Mouse (Mus musculus) C2C12 (cell line): Measurements from ENCODE around the gene Pemt. TPM values are rescaled to one million over a fixed set of nuclear protein-coding genes. Genes with fewer than 3 reads are reported as not detected.

Experiments used
- H3K27me3 ChIP-seq: one replicate; pipeline ENCODE4 v1.6.1; 2011; ENCODE audit not compliant: control insufficient read depth, insufficient read depth, insufficient read length
- H3K36me3 ChIP-seq: one replicate; pipeline ENCODE4 v1.6.1; 2011; ENCODE audit not compliant: control insufficient read depth, insufficient read depth
- H3K4me3 ChIP-seq: one replicate; pipeline ENCODE4 v1.5.1; 2011; ENCODE audit warnings: mild to moderate bottlenecking, control low read depth; ENCODE audit not compliant: poor library complexity, insufficient read depth, severe bottlenecking
- H3K79me2 ChIP-seq: one replicate; pipeline ENCODE4 v1.6.1; 2011; ENCODE audit not compliant: control insufficient read depth, insufficient read depth
- H3K79me3 ChIP-seq: one replicate; pipeline ENCODE4 v1.6.1; 2011; ENCODE audit warnings: low read depth, control low read depth
- H3ac ChIP-seq: one replicate; pipeline ENCODE3; 2011; ENCODE audit warnings: low read depth; ENCODE audit not compliant: control insufficient read depth, insufficient read length
- CEBPB ChIP-seq: IDR thresholded peaks from one replicate; pipeline ENCODE4 v1.6.1; 2011; ENCODE audit warnings: low read depth, mild to moderate bottlenecking, control low read depth, moderate library complexity
- CTCF ChIP-seq: IDR thresholded peaks from one replicate; pipeline ENCODE4 v1.5.1; 2011; ENCODE audit not compliant: control insufficient read depth, insufficient read depth, insufficient read length
- FOSL1 ChIP-seq: IDR thresholded peaks from one replicate; pipeline ENCODE4 v1.8.0; 2011; ENCODE audit warnings: mild to moderate bottlenecking, low read length; ENCODE audit not compliant: poor library complexity, insufficient read depth, severe bottlenecking
- MAX ChIP-seq: IDR thresholded peaks from one replicate; pipeline ENCODE4 v1.6.1; 2011; ENCODE audit warnings: mild to moderate bottlenecking, control low read depth
- MYOD1 ChIP-seq: IDR thresholded peaks from one replicate; pipeline ENCODE4 v1.6.1; 2011; ENCODE audit warnings: low read depth; ENCODE audit not compliant: control insufficient read depth, insufficient read length
- MYOG ChIP-seq: IDR thresholded peaks from one replicate; pipeline ENCODE4 v1.6.1; 2011; ENCODE audit not compliant: control insufficient read depth, insufficient read length; ENCODE audit errors: extremely low read depth
- USF1 ChIP-seq: IDR thresholded peaks from one replicate; pipeline ENCODE4 v1.6.1; 2011; ENCODE audit warnings: low read depth, mild to moderate bottlenecking, control low read depth, moderate library complexity
- polyA plus RNA-seq: library from polyadenylated mRNA; unstranded; fragments of >200 nt; fragmentation: generic; extraction: Trizol; gene quantifications from one replicate; pipeline ENCODE4 v1.2.1, GENCODE M21; 2012; ENCODE audit warnings: missing spikeins

The Pemt gene
- polyA plus RNA-seq, 1 experiment: 16.7 TPM

GRCm38 (mm10) chr11:59977831-59978230 is 68.5 kb downstream of the Pemt start:
- TF ChIP-seq USF1 (no peak), MAX (no peak), FOSL1 (no peak), CEBPB (no peak), CTCF (no peak)
- Histone ChIP-seq H3K27me3 (no peaks in the 10 kb centered on the region), H3K79me2 (no peaks in the 10 kb centered on the region), H3K36me3 (no peaks in the 10 kb centered on the region), H3K4me3 (no peak overlapping the region), H3ac (no peak overlapping the region), H3K79me3 (no peaks in the 10 kb centered on the region)

GRCm38 (mm10) chr11:59975241-59975640 is 71.0 kb downstream of the Pemt start:
- Histone ChIP-seq H3K27me3 (no peaks in the 10 kb centered on the region), H3K79me2 (no peaks in the 10 kb centered on the region), H3K79me3 (no peaks in the 10 kb centered on the region), H3ac (no peak overlapping the region), H3K36me3 (no peaks in the 10 kb centered on the region), H3K4me3 (no peak overlapping the region)
- TF ChIP-seq CTCF (no peak), MAX (no peak), MYOG (no peak), CEBPB (no peak)

- no peaks in the 10 kb centered on the region for H3K79me3 ChIP-seq
- H3K4me3 ChIP-seq: no peak overlapping the region
- no peaks in the 10 kb centered on the region for H3K27me3 ChIP-seq
- H3K36me3 ChIP-seq: no peaks in the 10 kb centered on the region
- TF ChIP-seq USF1 (no peak), MAX (no peak), MYOD1 (no peak), CTCF (no peak), CEBPB (no peak), FOSL1 (no peak)
- H3K79me2 ChIP-seq: no peaks in the 10 kb centered on the region
- no peak overlapping the region for H3ac ChIP-seq
These were observed 72.9 kb downstream of the Pemt start for GRCm38 (mm10) chr11:59973389-59973788.

GRCm38 (mm10) chr11:59971691-59972090 is 74.6 kb downstream of the Pemt start:
- H3K27me3 ChIP-seq: no peaks in the 10 kb centered on the region
- H3K4me3 ChIP-seq: no peak overlapping the region
- no peak overlapping the region for H3ac ChIP-seq
- no peaks in the 10 kb centered on the region for H3K36me3 ChIP-seq
- no peaks in the 10 kb centered on the region for H3K79me3 ChIP-seq
- TF ChIP-seq MYOD1 (no peak), USF1 (no peak), CEBPB (no peak), MAX (no peak), MYOG (no peak)
- no peaks in the 10 kb centered on the region for H3K79me2 ChIP-seq

DNA sequence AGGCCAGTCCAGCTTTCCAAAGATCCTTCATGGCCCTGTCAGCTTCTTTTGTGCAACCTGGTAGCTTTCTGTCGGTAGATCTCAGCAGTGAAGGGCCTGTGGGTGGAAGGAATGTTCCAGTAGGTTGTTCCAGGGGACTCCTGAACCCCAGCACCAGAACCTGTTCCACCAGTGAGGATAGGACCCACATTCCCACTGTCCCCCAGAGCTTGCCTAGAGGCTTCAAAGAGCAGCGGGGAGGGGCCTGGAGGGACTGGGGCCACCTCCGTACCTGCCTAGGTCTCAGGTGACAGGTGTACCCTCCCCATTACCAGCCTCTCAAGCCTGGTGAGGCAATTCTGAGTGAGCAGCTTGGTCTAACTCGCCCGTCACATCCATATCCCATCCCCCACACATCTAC is 75.5 kb downstream of the Pemt start:
- H3K79me2 ChIP-seq: no peaks in the 10 kb centered on the region
- no peak overlapping the region for H3ac ChIP-seq
- no peak overlapping the region for H3K4me3 ChIP-seq
- H3K27me3 ChIP-seq: no peaks in the 10 kb centered on the region
- no peaks in the 10 kb centered on the region for H3K79me3 ChIP-seq
- H3K36me3 ChIP-seq: no peaks in the 10 kb centered on the region
- TF ChIP-seq MYOG (no peak), MYOD1 (no peak), CTCF (no peak), CEBPB (no peak), MAX (no peak), USF1 (no peak), FOSL1 (no peak)

- Histone ChIP-seq H3K79me2 (no peaks in the 10 kb centered on the region), H3K4me3 (no peak overlapping the region)
- TF ChIP-seq CTCF (no peak), FOSL1 (no peak), MYOD1 (no peak)
These were observed 78.5 kb downstream of the Pemt start for GRCm38 (mm10) chr11:59967765-59968164.

More at GRCm38 (mm10) chr11:59967765-59968164, 78.5 kb downstream of the Pemt start:
- H3ac ChIP-seq: no peak overlapping the region
- no peaks in the 10 kb centered on the region for H3K36me3 ChIP-seq
- no peaks in the 10 kb centered on the region for H3K79me3 ChIP-seq
- no peaks in the 10 kb centered on the region for H3K27me3 ChIP-seq
